Mouse (Mus musculus): Measurements from ENCODE around the gene Ccdc169. TPM values are rescaled to one million over a fixed set of nuclear protein-coding genes. Genes with fewer than 3 reads are reported as not detected.
A peak's percentile ranks its signal among the peaks of the same experiment; 100 is the strongest.

Gene Ccdc169
- polyA plus RNA-seq (2015; fragmentation: Nextera tagmentation; extraction: Ambion mirVana): 0.06 TPM in 1 of 2 replicates, not detected in the other

DNA sequence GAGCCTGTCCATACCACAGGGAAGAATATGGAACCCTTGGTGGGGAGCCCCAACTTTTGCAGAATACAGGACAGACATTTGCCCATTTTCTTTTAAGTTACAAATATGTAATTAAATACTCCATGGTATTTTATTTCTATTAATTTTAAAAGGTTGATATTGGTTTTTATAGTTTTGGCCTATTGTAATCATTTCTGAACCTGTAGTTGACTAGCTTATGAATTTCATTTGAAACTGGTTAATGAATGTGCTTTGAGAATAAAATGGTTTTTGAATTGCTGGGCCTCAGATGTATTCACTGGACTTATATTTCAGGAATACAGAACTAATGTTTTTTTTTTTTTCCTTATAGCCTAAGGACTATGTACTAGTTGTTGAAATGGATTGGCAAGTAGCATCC lies at the start of gene Ccdc169:
Gene Ccdc169, plus strand, starts transcription at position 301 of the 400 bp plus-strand sequence.
- DNase-seq (ENCODE audit: low spot score): no peak
- no peaks in the 10 kb centered on the region for H3K4me1 ChIP-seq (ENCODE audit: insufficient read depth, low read depth, low read length)
- peaks cover 27% of the 10 kb centered on the region for H3K36me3 ChIP-seq (ENCODE audit: insufficient read depth, low read length)
- no peak within 1 kb of the TSS for H3K9ac ChIP-seq (replicated peaks; ENCODE audit: low read depth)
- no peak within 1 kb of the TSS for H3K4me3 ChIP-seq (ENCODE audit: low read depth, low read length)
- H3K27ac ChIP-seq (ENCODE audit: low read length): no peak within 1 kb of the TSS
- no peak within 1 kb of the TSS for H3K4me2 ChIP-seq (replicated peaks; ENCODE audit: low read depth, low read length)
- ATAC-seq: no peak
- H3K27me3 ChIP-seq (replicated peaks; ENCODE audit: insufficient read depth, low read length): no peaks in the 10 kb centered on the region
- H3K9me3 ChIP-seq (ENCODE audit: low read length): no peaks in the 10 kb centered on the region
- no peak for TF ChIP-seq CTCF (IDR thresholded peaks at IDR 0.05)
- no peak for TF ChIP-seq EP300 (IDR thresholded peaks at IDR 0.05)

DNA sequence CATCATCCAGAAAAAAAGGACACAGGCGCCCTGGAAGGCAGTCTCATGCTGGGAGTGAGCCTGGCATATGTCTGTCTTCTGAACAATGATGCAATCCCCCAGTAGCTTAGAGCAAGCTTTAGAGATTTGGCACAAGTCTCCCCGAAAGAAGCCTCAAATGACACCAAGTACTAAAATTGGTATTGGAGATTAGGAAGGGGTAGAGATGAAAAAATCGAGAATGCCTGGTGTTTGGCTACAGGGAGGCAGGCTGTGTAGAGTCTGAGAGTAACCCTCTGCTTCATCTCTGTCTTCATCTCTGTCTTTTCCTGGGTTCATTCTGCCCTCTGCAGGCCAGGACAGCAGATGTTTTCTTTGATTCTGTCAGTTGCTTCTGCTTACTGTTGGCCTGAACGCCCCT lies 49.8 kb upstream of the Ccdc169 start:
- no peak for TF ChIP-seq EP300 (IDR thresholded peaks at IDR 0.05)
- peak; percentile 42 for TF ChIP-seq CTCF (IDR thresholded peaks at IDR 0.05)
- Histone ChIP-seq H3K36me3 (ENCODE audit: insufficient read depth, low read length) (no peaks in the 10 kb centered on the region), H3K4me3 (ENCODE audit: low read depth, low read length) (no peak overlapping the region), H3K4me2 (replicated peaks; ENCODE audit: low read depth, low read length) (no peak overlapping the region), H3K4me1 (ENCODE audit: insufficient read depth, low read depth, low read length) (no peaks in the 10 kb centered on the region), H3K27ac (ENCODE audit: low read length) (no peak overlapping the region), H3K27me3 (replicated peaks; ENCODE audit: insufficient read depth, low read length) (no peaks in the 10 kb centered on the region; the same call in 1 of the 2 replicates), H3K9me3 (ENCODE audit: low read length) (no peaks in the 10 kb centered on the region), H3K9ac (replicated peaks; ENCODE audit: low read depth) (no peak overlapping the region)
- 55% methylated on average over 4 of the region's 4 CpGs for WGBS
- DNase-seq (ENCODE audit: low spot score) (no peak), ATAC-seq (no peak)

DNA sequence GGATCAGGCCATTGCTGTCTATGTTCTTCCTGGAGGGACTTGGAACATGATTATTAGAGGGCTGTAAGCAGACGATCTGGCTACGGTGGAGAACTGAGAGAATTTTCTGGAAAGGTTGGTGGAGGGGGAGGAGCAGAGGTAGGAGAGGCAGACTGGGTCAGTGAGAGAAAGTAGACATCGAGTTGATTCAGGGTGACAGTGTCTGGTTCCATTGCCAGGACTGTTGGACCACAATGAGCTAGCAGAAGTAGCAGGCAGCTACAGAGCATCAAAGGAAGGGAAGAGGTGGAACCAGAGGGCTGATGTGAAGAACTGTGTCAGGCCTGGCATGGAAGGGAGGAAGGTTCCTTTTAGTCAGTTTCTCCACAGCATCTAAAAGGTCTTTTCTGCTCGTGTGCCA lies 48.8 kb upstream of the Ccdc169 start:
- ATAC-seq (no peak), DNase-seq (ENCODE audit: low spot score) (no peak)
- no peak for TF ChIP-seq CTCF (IDR thresholded peaks at IDR 0.05)
- TF ChIP-seq EP300 (IDR thresholded peaks at IDR 0.05): no peak
- Histone ChIP-seq H3K4me2 (replicated peaks; ENCODE audit: low read depth, low read length) (no peak overlapping the region), H3K9me3 (ENCODE audit: low read length) (no peaks in the 10 kb centered on the region), H3K27ac (ENCODE audit: low read length) (no peak overlapping the region), H3K27me3 (replicated peaks; ENCODE audit: insufficient read depth, low read length) (no peaks in the 10 kb centered on the region; the same call in 1 of the 2 replicates), H3K4me3 (ENCODE audit: low read depth, low read length) (no peak overlapping the region), H3K9ac (replicated peaks; ENCODE audit: low read depth) (no peak overlapping the region), H3K4me1 (ENCODE audit: insufficient read depth, low read depth, low read length) (no peaks in the 10 kb centered on the region), H3K36me3 (ENCODE audit: insufficient read depth, low read length) (no peaks in the 10 kb centered on the region)
- WGBS: 53% methylated on average over 4 of the region's 4 CpGs

DNA sequence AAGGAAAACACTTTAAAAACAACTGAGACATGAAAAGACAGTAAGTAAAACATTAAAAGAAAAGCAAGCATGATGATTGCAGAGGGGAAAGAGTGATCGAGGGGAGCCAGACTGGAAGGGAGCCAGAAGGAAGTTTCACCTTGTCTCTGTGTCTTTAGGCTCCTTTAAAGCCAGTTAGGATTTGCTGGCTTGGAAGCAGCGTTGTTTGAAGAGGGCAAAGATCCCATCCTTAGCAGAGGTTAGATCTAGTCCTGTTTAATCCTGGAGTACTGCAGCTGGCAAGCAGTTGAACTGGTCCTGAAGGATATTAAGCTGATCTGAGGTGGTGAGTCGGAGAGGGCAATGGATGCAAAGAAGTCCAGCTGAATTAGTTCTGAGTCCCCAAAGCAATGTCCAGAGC lies 48.3 kb upstream of the Ccdc169 start:
- no peak for DNase-seq (ENCODE audit: low spot score)
- no peaks in the 10 kb centered on the region for H3K36me3 ChIP-seq (ENCODE audit: insufficient read depth, low read length)
- H3K4me2 ChIP-seq (replicated peaks; ENCODE audit: low read depth, low read length): no peak overlapping the region
- H3K9me3 ChIP-seq (ENCODE audit: low read length): no peaks in the 10 kb centered on the region
- no peak overlapping the region for H3K9ac ChIP-seq (replicated peaks; ENCODE audit: low read depth)
- 43% methylated on average over 3 of the region's 3 CpGs for WGBS
- no peak overlapping the region for H3K4me3 ChIP-seq (ENCODE audit: low read depth, low read length)
- H3K27ac ChIP-seq (ENCODE audit: low read length): no peak overlapping the region
- H3K27me3 ChIP-seq (replicated peaks; ENCODE audit: insufficient read depth, low read length): no peaks in the 10 kb centered on the region; the same call in 1 of the 2 replicates
- ATAC-seq: no peak
- no peaks in the 10 kb centered on the region for H3K4me1 ChIP-seq (ENCODE audit: insufficient read depth, low read depth, low read length)
- TF ChIP-seq CTCF (IDR thresholded peaks at IDR 0.05): no peak
- TF ChIP-seq EP300 (IDR thresholded peaks at IDR 0.05): no peak

DNA sequence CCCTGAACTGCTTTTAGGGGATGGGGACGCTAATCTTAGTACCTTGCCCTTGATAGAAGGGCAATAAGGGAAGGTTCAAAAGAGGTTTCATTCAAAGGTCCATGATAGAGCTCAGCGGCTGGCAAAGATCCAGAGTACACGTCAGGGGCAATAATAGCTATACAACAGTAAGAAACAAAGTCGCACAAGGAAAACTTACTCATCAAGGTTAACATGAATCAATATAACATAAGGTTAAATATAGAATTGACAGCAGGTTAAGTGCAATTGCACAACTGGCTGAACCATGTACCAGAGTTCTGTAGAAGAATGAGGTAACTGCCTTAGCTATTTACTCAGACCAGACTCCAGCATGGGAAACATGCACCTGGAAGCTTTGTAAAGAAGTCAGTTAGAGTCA lies 47.8 kb upstream of the Ccdc169 start:
- no peaks in the 10 kb centered on the region; the same call in 1 of the 2 replicates for H3K27me3 ChIP-seq (replicated peaks; ENCODE audit: insufficient read depth, low read length)
- no peaks in the 10 kb centered on the region for H3K9me3 ChIP-seq (ENCODE audit: low read length)
- WGBS: 64% methylated on average over 4 of the region's 4 CpGs
- ATAC-seq (no peak), DNase-seq (ENCODE audit: low spot score) (no peak)
- no peak overlapping the region for H3K4me3 ChIP-seq (ENCODE audit: low read depth, low read length)
- TF ChIP-seq EP300 (IDR thresholded peaks at IDR 0.05): no peak
- TF ChIP-seq CTCF (IDR thresholded peaks at IDR 0.05): no peak
- H3K9ac ChIP-seq (replicated peaks; ENCODE audit: low read depth): no peak overlapping the region
- no peaks in the 10 kb centered on the region for H3K36me3 ChIP-seq (ENCODE audit: insufficient read depth, low read length)
- H3K4me1 ChIP-seq (ENCODE audit: insufficient read depth, low read depth, low read length): no peaks in the 10 kb centered on the region
- H3K4me2 ChIP-seq (replicated peaks; ENCODE audit: low read depth, low read length): no peak overlapping the region
- no peak overlapping the region for H3K27ac ChIP-seq (ENCODE audit: low read length)

DNA sequence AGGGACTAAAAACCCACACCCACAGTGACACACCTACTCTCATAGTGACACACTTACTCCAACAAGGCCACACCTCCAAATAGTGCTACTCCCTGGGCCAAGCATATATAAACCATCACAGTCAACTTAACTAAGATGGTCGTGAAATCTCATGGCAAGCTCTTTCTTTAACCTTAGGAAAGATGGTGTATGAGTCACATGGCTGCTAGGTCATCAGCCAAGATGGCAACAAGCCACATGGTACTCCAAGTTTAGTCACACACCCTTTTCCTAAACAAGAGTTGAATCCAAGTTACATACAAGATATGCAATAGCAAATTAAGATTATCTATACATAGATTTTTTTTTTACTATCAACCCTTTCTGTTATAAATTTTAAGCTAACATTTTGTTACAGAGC lies 44.0 kb upstream of the Ccdc169 start:
- H3K9me3 ChIP-seq (ENCODE audit: low read length): no peaks in the 10 kb centered on the region
- H3K4me3 ChIP-seq (ENCODE audit: low read depth, low read length): no peak overlapping the region
- H3K27me3 ChIP-seq (replicated peaks; ENCODE audit: insufficient read depth, low read length): no peaks in the 10 kb centered on the region; the same call in 1 of the 2 replicates
- H3K36me3 ChIP-seq (ENCODE audit: insufficient read depth, low read length): no peaks in the 10 kb centered on the region
- H3K4me2 ChIP-seq (replicated peaks; ENCODE audit: low read depth, low read length): no peak overlapping the region
- H3K9ac ChIP-seq (replicated peaks; ENCODE audit: low read depth): no peak overlapping the region
- no peaks in the 10 kb centered on the region for H3K4me1 ChIP-seq (ENCODE audit: insufficient read depth, low read depth, low read length)
- DNase-seq (ENCODE audit: low spot score): no peak
- ATAC-seq: no peak
- no peak overlapping the region for H3K27ac ChIP-seq (ENCODE audit: low read length)
- TF ChIP-seq EP300 (IDR thresholded peaks at IDR 0.05): no peak
- no peak for TF ChIP-seq CTCF (IDR thresholded peaks at IDR 0.05)
- 62% methylated on average over 1 of the region's 1 CpGs for WGBS

All from lung, postnatal 0 days (tissue).